Mouse (Mus musculus) spleen, adult 2 months (tissue): ENCODE results near the gene Tmx4.

Experiments
- CTCF ChIP-seq: fragments of 200-500 bp; IDR thresholded peaks from 2 replicates; pipeline ENCODE4 v1.5.1; 2011; ENCODE audit warnings: mild to moderate bottlenecking, inconsistent platforms; ENCODE audit not compliant: insufficient read depth, insufficient read length, insufficient replicate concordance; ENCODE audit errors: extremely low read depth
- POLR2A ChIP-seq: fragments of 200-500 bp; IDR thresholded peaks from 2 replicates; pipeline ENCODE4 v1.6.1; 2011; ENCODE audit warnings: low read depth, low read length, inconsistent platforms

DNA sequence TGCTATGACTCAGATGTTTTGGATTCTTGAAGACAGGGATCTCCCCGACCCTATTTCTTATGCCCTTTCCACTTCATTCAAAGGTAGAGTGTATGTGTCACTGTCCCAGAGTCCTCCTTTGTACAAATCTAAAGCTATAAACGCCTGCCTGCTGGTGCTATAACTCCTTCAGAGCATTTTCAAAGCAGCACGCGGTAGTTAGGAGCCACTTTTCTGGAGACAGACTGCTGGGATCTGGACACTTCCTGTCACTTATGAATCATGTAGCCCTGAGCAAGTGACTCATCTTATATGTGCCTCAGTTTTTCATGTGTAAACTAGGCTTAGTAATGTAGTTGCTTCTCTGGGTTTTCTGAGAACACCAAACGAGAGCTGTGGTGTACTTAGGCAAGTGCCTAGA is 98.8 kb downstream of the Tmx4 start:
- TF ChIP-seq CTCF (no peak), POLR2A (no peak)
